Mouse (Mus musculus) small intestine, adult 2 months (tissue): ENCODE data around the gene Gm10256.
"Not testable (repeated sequence)": the region's sequence is repeated elsewhere in the genome, so short reads cannot be mapped to it uniquely, and the experiment has no call there.

ENCODE experiments used
- CTCF ChIP-seq: fragments of 200-500 bp; IDR thresholded peaks from 2 replicates; pipeline ENCODE4 v1.5.1; 2012; ENCODE audit warnings: low read depth, mild to moderate bottlenecking, control low read depth, inconsistent platforms, low read length, moderate library complexity, mixed read lengths; ENCODE audit not compliant: insufficient replicate concordance, insufficient read length; ENCODE audit errors: extremely low read depth
- POLR2A ChIP-seq: fragments of 200-500 bp; IDR thresholded peaks from 2 replicates; pipeline ENCODE4 v1.6.1; 2012; ENCODE audit warnings: low read depth, mild to moderate bottlenecking, control low read depth, inconsistent platforms, low read length, moderate library complexity

DNA sequence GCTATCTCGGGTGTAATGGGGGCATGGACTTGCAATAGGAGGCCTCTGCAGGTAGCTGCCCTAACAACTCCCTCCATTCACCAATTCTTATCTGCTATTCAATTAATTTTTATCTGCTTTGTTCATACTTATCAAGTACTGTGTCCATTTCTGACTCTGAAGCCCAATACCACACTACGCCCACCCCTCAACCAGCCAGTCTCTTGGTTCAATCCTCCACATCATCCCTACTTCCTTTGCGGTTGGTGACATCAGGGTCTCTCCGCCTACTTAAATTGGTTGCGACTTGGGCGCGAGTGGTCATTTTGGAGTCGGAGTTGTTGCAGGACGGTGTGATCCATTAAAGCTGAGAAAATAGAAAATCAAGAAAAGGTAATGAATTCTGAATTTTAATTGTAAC, at the start of gene Gm10256, which contains the start of gene Rbmy:
- not testable (repeated sequence) for TF ChIP-seq CTCF, POLR2A
